ENCODE assay signal across 8 mouse cellular contexts in the genomic region with DNA sequence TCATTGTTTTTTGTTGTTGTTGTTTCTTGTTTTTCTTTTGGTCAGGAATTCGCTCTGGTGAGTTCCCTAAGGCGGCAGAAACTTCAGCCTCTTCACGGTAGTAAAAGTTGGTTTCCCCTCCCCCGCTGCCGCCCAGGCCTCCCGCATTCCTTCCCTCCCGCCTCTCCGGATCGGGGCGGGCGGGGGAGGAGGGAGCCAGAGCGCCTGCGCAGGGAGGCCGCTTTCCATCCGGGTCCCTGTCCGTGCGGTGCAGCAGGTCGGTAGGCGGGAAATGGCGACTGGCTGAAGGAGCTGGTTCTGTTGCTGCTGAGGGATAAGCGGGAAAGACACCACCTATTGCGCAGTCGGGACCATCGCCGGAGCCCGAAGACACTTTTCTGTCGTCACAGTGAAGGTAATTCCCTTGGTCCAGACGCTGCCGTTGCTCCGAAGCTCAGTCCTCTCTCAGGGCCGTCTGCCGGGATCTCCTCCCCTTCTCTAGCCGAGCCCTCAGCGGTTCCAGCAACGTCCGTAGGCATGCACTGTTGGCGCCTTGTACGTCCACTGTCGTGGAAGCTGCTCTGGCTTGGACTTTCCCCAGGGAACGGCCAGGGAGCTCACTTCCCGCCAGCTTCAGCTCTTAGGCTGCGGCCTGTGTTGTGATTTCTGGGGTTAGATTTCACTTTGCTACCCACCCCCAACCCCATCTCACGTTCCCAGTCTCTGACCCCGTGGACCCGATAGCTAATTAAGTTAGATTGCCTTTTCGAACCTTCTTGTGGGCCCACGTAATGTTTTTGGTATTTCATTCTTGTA. TPM values are rescaled to one million over a fixed set of nuclear protein-coding genes. Genes with fewer than 3 reads are reported as not detected.
DNase-seq lines count a peak whose midpoint lies in the region; ATAC-seq lines count a peak whose summit lies in the region.

No protein-coding gene starts in this region.

- H3K9ac ChIP-seq in intestine, embryonic 14.5 days (ENCODE audit: low read length) = peak overlapping the region; percentile 96

- ATAC-seq in intestine, embryonic 14.5 days (replicated peaks; ENCODE audit: low FRiP score, low TSS enrichment, low read depth) = peak; percentile 93

- peaks cover 19% of the 10 kb centered on the region for H3K36me3 ChIP-seq in intestine, embryonic 14.5 days (ENCODE audit: control insufficient read depth, insufficient read depth, low read length)

- under 1% methylated on average over 47 of the region's 47 CpGs for WGBS in intestine, embryonic 14.5 days

- peak overlapping the region; percentile 90 for H3K4me2 ChIP-seq in intestine, embryonic 14.5 days (ENCODE audit: low read length)

- peak overlapping the region; percentile 95 for H3K27ac ChIP-seq in intestine, embryonic 14.5 days (ENCODE audit: low read depth)

- H3K4me1 ChIP-seq in intestine, embryonic 14.5 days (replicated peaks; ENCODE audit: control insufficient read depth, insufficient read depth, low read length) = peaks cover 13% of the 10 kb centered on the region

- intact Hi-C loops in gastrocnemius, postnatal 14 days (cut with DNase I; ENCODE audit: low total_unique reads) = no loop called here
- intact Hi-C loops in left cerebral cortex, postnatal 14 days (cut with DNase I) = loop anchor here (5.0 kb wide), 1 partner anchor 89 kb away; a partner anchor contains a TSS

- H3K27me3 ChIP-seq in intestine, embryonic 14.5 days (replicated peaks; ENCODE audit: control insufficient read depth, insufficient read depth, low read length) = no peaks in the 10 kb centered on the region

- H3K4me3 ChIP-seq in intestine, embryonic 14.5 days (ENCODE audit: low read depth, low read length) = peak overlapping the region; percentile 98

- no peaks in the 10 kb centered on the region for H3K9me3 ChIP-seq in intestine, embryonic 14.5 days (ENCODE audit: control insufficient read depth, low read length)

- DNase-seq in adipocyte (ENCODE audit: low spot score) = peak; percentile 97
- peak; percentile 95 for DNase-seq in embryo, embryonic 10 days (ENCODE audit: low spot score)
- DNase-seq in gastrocnemius, postnatal 14 days = peak; percentile 96
- DNase-seq in intestine, embryonic 14.5 days (ENCODE audit: low spot score) = peak; percentile 98
- DNase-seq in left cerebral cortex, postnatal 14 days (ENCODE audit: low spot score in 2 of 2) = peak; percentile 95
- DNase-seq in mesoderm, embryonic 11.5 days (ENCODE audit: low read depth, low spot score) = peak; percentile 96
- DNase-seq in right cerebral cortex, postnatal 36 days (ENCODE audit: low spot score in 2 of 2) = peak; percentile 89 to 91
- DNase-seq in yolk sac, embryonic 10.5 days (ENCODE audit: low spot score) = peak; percentile 96

RNA-seq across cellular contexts. Expression of a gene that starts 0.5 kb away (rescaled TPM):
- under 1 TPM in 1 of 2 experiments, not detected in 1; 0.09 TPM for total RNA-seq in gastrocnemius, postnatal 14 days (2021)
- polyA plus RNA-seq in intestine, embryonic 14.5 days (2014; fragmentation: Nextera tagmentation; extraction: Ambion mirVana) = 0.09 and 0.30 TPM in 2 replicates
- total RNA-seq in left cerebral cortex, postnatal 14 days (2021) = under 1 TPM; 0.21 to 0.33 TPM

RNA-seq across cellular contexts. Expression of a gene that starts 0.6 kb away (rescaled TPM):
- 10 to 100 TPM in 1 of 2 experiments, 1 to 10 TPM in 1; 9.7 to 10.6 TPM for total RNA-seq in gastrocnemius, postnatal 14 days (2021)
- 51.8 and 60.3 TPM in 2 replicates for polyA plus RNA-seq in intestine, embryonic 14.5 days (2014; fragmentation: Nextera tagmentation; extraction: Ambion mirVana)
- 10 to 100 TPM; 29.3 to 36.2 TPM for total RNA-seq in left cerebral cortex, postnatal 14 days (2021)

Comparison
In these comparisons a context has a peak if more than half of its experiments do, and no peak if none do; other contexts are left out.
1. Peak in every context shown above with its lines: DNase-seq, ATAC-seq, H3K4me3 ChIP-seq and H3K27ac ChIP-seq.